Mouse (Mus musculus): ENCODE data around the gene Fhit. TPM values are rescaled to one million over a fixed set of nuclear protein-coding genes. Genes with fewer than 3 reads are reported as not detected.

Gene Fhit
- total and polyA plus RNA-seq, 2 experiments from 2014 or later: 2.5 to 12.5 TPM

GRCm38 (mm10) chr14:9698621-9699020, 1463.2 kb downstream of the Fhit start:
- Histone ChIP-seq H3K27ac (no peak overlapping the region), H3K4me3 (ENCODE audit: low read length) (no peak overlapping the region), H3K4me2 (ENCODE audit: low read depth, low read length) (no peak overlapping the region), H3K9ac (replicated peaks; ENCODE audit: low read length) (no peak overlapping the region), H3K4me1 (ENCODE audit: insufficient read depth, low read length) (no peaks in the 10 kb centered on the region), H3K36me3 (ENCODE audit: insufficient read depth, low read length) (no peaks in the 10 kb centered on the region), H3K27me3 (ENCODE audit: insufficient read depth, low read length) (no peaks in the 10 kb centered on the region), H3K9me3 (ENCODE audit: low read length) (no peaks in the 10 kb centered on the region)
- DNase-seq (ENCODE audit: low spot score): no peak
- WGBS: 88% methylated on average over 1 of the region's 1 CpGs
- no peak for TF ChIP-seq CTCF (IDR thresholded peaks at IDR 0.05; ENCODE audit: low read depth)
- no peak for ATAC-seq

GRCm38 (mm10) chr14:9697101-9697500, 1464.7 kb downstream of the Fhit start:
- Histone ChIP-seq H3K27me3 (ENCODE audit: insufficient read depth, low read length) (no peaks in the 10 kb centered on the region), H3K4me2 (ENCODE audit: low read depth, low read length) (no peak overlapping the region), H3K4me1 (ENCODE audit: insufficient read depth, low read length) (no peaks in the 10 kb centered on the region), H3K9ac (replicated peaks; ENCODE audit: low read length) (no peak overlapping the region), H3K4me3 (ENCODE audit: low read length) (no peak overlapping the region), H3K27ac (no peak overlapping the region), H3K9me3 (ENCODE audit: low read length) (no peaks in the 10 kb centered on the region), H3K36me3 (ENCODE audit: insufficient read depth, low read length) (no peaks in the 10 kb centered on the region)
- ATAC-seq: no peak
- no peak for TF ChIP-seq CTCF (IDR thresholded peaks at IDR 0.05; ENCODE audit: low read depth)
- no peak for DNase-seq (ENCODE audit: low spot score)
- 88% methylated on average over 3 of the region's 3 CpGs for WGBS

GRCm38 (mm10) chr14:9696004-9696403, 1465.8 kb downstream of the Fhit start:
- H3K4me2 ChIP-seq (ENCODE audit: low read depth, low read length): no peak overlapping the region
- no peaks in the 10 kb centered on the region for H3K27me3 ChIP-seq (ENCODE audit: insufficient read depth, low read length)
- no peaks in the 10 kb centered on the region for H3K4me1 ChIP-seq (ENCODE audit: insufficient read depth, low read length)
- H3K36me3 ChIP-seq (ENCODE audit: insufficient read depth, low read length): no peaks in the 10 kb centered on the region
- no peak for TF ChIP-seq CTCF (IDR thresholded peaks at IDR 0.05; ENCODE audit: low read depth)
- H3K4me3 ChIP-seq (ENCODE audit: low read length): no peak overlapping the region
- ATAC-seq (no peak), DNase-seq (ENCODE audit: low spot score) (no peak)
- 29% methylated on average over 4 of the region's 4 CpGs for WGBS
- H3K27ac ChIP-seq: no peak overlapping the region
- no peak overlapping the region for H3K9ac ChIP-seq (replicated peaks; ENCODE audit: low read length)
- no peaks in the 10 kb centered on the region for H3K9me3 ChIP-seq (ENCODE audit: low read length)

GRCm38 (mm10) chr14:9695217-9695690, 1466.6 kb downstream of the Fhit start:
- Histone ChIP-seq H3K4me3 (ENCODE audit: low read length) (no peak overlapping the region), H3K27ac (no peak overlapping the region)
- no peak for ATAC-seq

GRCm38 (mm10) chr14:9688664-9689257, 1473.1 kb downstream of the Fhit start:
- no peak for TF ChIP-seq CTCF (IDR thresholded peaks at IDR 0.05; ENCODE audit: low read depth)
- no peaks in the 10 kb centered on the region for H3K27me3 ChIP-seq (ENCODE audit: insufficient read depth, low read length)
- H3K4me2 ChIP-seq (ENCODE audit: low read depth, low read length): no peak overlapping the region
- no peaks in the 10 kb centered on the region for H3K36me3 ChIP-seq (ENCODE audit: insufficient read depth, low read length)
- H3K4me1 ChIP-seq (ENCODE audit: insufficient read depth, low read length): no peaks in the 10 kb centered on the region
- H3K27ac ChIP-seq: no peak overlapping the region
- DNase-seq (ENCODE audit: low spot score) (no peak), ATAC-seq (no peak)
- H3K9me3 ChIP-seq (ENCODE audit: low read length): no peaks in the 10 kb centered on the region
- no peak overlapping the region for H3K4me3 ChIP-seq (ENCODE audit: low read length)
- H3K9ac ChIP-seq (replicated peaks; ENCODE audit: low read length): no peak overlapping the region
- WGBS: 91% methylated on average over 2 of the region's 2 CpGs

More at GRCm38 (mm10) chr14:9695217-9695690, 1466.6 kb downstream of the Fhit start:
- Histone ChIP-seq H3K4me1 (ENCODE audit: insufficient read depth, low read length) (no peaks in the 10 kb centered on the region), H3K9ac (replicated peaks; ENCODE audit: low read length) (no peak overlapping the region), H3K27me3 (ENCODE audit: insufficient read depth, low read length) (no peaks in the 10 kb centered on the region), H3K9me3 (ENCODE audit: low read length) (no peaks in the 10 kb centered on the region), H3K36me3 (ENCODE audit: insufficient read depth, low read length) (no peaks in the 10 kb centered on the region), H3K4me2 (ENCODE audit: low read depth, low read length) (no peak overlapping the region)
- 40% methylated on average over 4 of the region's 4 CpGs for WGBS
- DNase-seq (ENCODE audit: low spot score): no peak
- no peak for TF ChIP-seq CTCF (IDR thresholded peaks at IDR 0.05; ENCODE audit: low read depth)

GRCm38 (mm10) chr14:9684362-9684761, 1477.5 kb downstream of the Fhit start:
- Histone ChIP-seq H3K4me1 (ENCODE audit: insufficient read depth, low read length) (no peaks in the 10 kb centered on the region), H3K9me3 (ENCODE audit: low read length) (no peaks in the 10 kb centered on the region), H3K4me3 (ENCODE audit: low read length) (no peak overlapping the region), H3K36me3 (ENCODE audit: insufficient read depth, low read length) (no peaks in the 10 kb centered on the region), H3K27me3 (ENCODE audit: insufficient read depth, low read length) (no peaks in the 10 kb centered on the region), H3K4me2 (ENCODE audit: low read depth, low read length) (no peak overlapping the region), H3K27ac (no peak overlapping the region), H3K9ac (replicated peaks; ENCODE audit: low read length) (no peak overlapping the region)
- TF ChIP-seq CTCF (IDR thresholded peaks at IDR 0.05; ENCODE audit: low read depth): no peak
- 63% methylated on average over 1 of the region's 1 CpGs for WGBS
- DNase-seq (ENCODE audit: low spot score) (no peak), ATAC-seq (no peak)

- ATAC-seq (no peak), DNase-seq (ENCODE audit: low spot score) (no peak)
- Histone ChIP-seq H3K27ac (no peak overlapping the region), H3K9me3 (ENCODE audit: low read length) (no peaks in the 10 kb centered on the region), H3K36me3 (ENCODE audit: insufficient read depth, low read length) (no peaks in the 10 kb centered on the region), H3K4me1 (ENCODE audit: insufficient read depth, low read length) (no peaks in the 10 kb centered on the region), H3K4me2 (ENCODE audit: low read depth, low read length) (no peak overlapping the region), H3K9ac (replicated peaks; ENCODE audit: low read length) (no peak overlapping the region), H3K27me3 (ENCODE audit: insufficient read depth, low read length) (no peaks in the 10 kb centered on the region), H3K4me3 (ENCODE audit: low read length) (no peak overlapping the region)
- WGBS: 54% methylated on average over 1 of the region's 1 CpGs
- TF ChIP-seq CTCF (IDR thresholded peaks at IDR 0.05; ENCODE audit: low read depth): no peak
Measured at GRCm38 (mm10) chr14:9672728-9673127, 1489.1 kb downstream of the Fhit start.

Measured in hindbrain, postnatal 0 days (tissue).